Mouse (Mus musculus) embryonic facial prominence, embryonic 14.5 days (tissue): ENCODE results near the gene Ndrg4. TPM values are rescaled to one million over a fixed set of nuclear protein-coding genes. Genes with fewer than 3 reads are reported as not detected.

Experiments used
- ATAC-seq: fragments of 200-750 bp; cut with Nextera tagmentation; 2 replicates; pipeline ENCODE4 v1.8.0; 2017; ENCODE audit warnings: low read depth, moderate number of reproducible peaks, moderate TSS enrichment
- DNase-seq: peaks from one replicate; pipeline ENCODE4 v3.0.0-alpha.2; 2015; ENCODE audit warnings: low spot score
- H3K27ac ChIP-seq: fragments of 300-500 bp; sonication (generic); replicated peaks from 2 replicates; pipeline ENCODE4 v1.5.1; 2014; ENCODE audit warnings: low read depth, mild to moderate bottlenecking, low read length, moderate library complexity
- H3K27me3 ChIP-seq: fragments of 300-500 bp; sonication (generic); replicated peaks from 2 replicates; pipeline ENCODE4 v1.6.1; 2014; ENCODE audit warnings: low read length; ENCODE audit not compliant: control insufficient read depth, insufficient read depth
- H3K36me3 ChIP-seq: fragments of 300-500 bp; sonication (generic); 2 replicates; pipeline ENCODE4 v1.6.1; 2014; ENCODE audit warnings: low read length, mixed read lengths; ENCODE audit not compliant: control insufficient read depth, insufficient read depth
- H3K4me1 ChIP-seq: fragments of 300-500 bp; sonication (generic); 2 replicates; pipeline ENCODE4 v1.6.1; 2014; ENCODE audit warnings: antibody characterized with exemption, low read length; ENCODE audit not compliant: control insufficient read depth, insufficient read depth
- H3K4me2 ChIP-seq: fragments of 300-500 bp; sonication (generic); 2 replicates; pipeline ENCODE4 v1.6.1; 2014; ENCODE audit warnings: low read depth, mild to moderate bottlenecking, low read length, moderate library complexity, mixed read lengths
- H3K4me3 ChIP-seq: fragments of 300-500 bp; sonication (generic); 2 replicates; pipeline ENCODE4 v1.5.1; 2014; ENCODE audit warnings: low read depth, mild to moderate bottlenecking, low read length
- H3K9ac ChIP-seq: fragments of 300-500 bp; sonication (generic); 2 replicates; pipeline ENCODE4 v1.6.1; 2014; ENCODE audit warnings: low read depth, mild to moderate bottlenecking, low read length, moderate library complexity, mixed read lengths
- H3K9me3 ChIP-seq: fragments of 300-500 bp; sonication (generic); 2 replicates; pipeline ENCODE4 v1.6.1; 2016; ENCODE audit warnings: low read length; ENCODE audit not compliant: control insufficient read depth
- WGBS: fragments of 180-500 bp; shearing (Covaris S2); extraction: QIAGEN DNeasy Blood & Tissue Kit; methylation state at CpG from one replicate; pipeline ENCODE4 v1.1.7; 2014; 5-methylcytosine and 5-hydroxymethylcytosine counted together
- polyA plus RNA-seq: library from polyadenylated mRNA; unstranded; fragments of >200 nt; fragmentation: Nextera tagmentation; extraction: Ambion mirVana; gene quantifications from 2 replicates; pipeline ENCODE4 v1.2.1, GENCODE M21; 2014

Ndrg4 gene
- 44.7 and 53.4 TPM in 2 replicates for polyA plus RNA-seq

DNA sequence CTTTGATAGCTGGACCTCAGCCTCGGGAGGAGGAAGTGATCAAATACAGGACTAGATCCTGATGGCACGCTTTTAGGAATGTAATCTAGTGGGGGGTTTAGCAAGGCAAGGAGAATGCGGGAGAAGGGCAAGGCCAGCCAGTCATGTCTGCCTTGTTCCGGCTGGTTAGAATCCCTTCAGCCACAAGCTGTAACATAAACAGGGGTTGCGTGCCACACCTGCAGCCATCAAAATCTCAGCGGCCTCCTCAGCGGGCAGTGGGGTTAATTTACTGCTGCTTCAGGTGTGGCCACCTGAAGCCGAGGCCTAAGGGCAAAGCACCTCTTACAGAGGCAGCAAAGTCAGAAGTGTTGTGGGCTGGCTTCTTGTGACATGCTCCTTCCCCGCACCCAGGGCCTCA, at the start of gene Ndrg4:
Gene Ndrg4, plus strand, starts transcription at position 350 of the 400 bp plus-strand sequence.
- no peaks in the 10 kb centered on the region for H3K4me1 ChIP-seq
- H3K9me3 ChIP-seq, result no peaks in the 10 kb centered on the region
- no peaks in the 10 kb centered on the region for H3K36me3 ChIP-seq
- 32% methylated on average over 9 of the region's 9 CpGs for WGBS
- peak within 1 kb of the TSS; percentile 57 for H3K9ac ChIP-seq
- ATAC-seq (no peak), DNase-seq (no peak)
- no peak within 1 kb of the TSS for H3K27ac ChIP-seq
- H3K4me3 ChIP-seq, result peak within 1 kb of the TSS; percentile 57
- peaks cover 61% of the 10 kb centered on the region for H3K27me3 ChIP-seq
- H3K4me2 ChIP-seq, result peak within 1 kb of the TSS; percentile 95

DNA sequence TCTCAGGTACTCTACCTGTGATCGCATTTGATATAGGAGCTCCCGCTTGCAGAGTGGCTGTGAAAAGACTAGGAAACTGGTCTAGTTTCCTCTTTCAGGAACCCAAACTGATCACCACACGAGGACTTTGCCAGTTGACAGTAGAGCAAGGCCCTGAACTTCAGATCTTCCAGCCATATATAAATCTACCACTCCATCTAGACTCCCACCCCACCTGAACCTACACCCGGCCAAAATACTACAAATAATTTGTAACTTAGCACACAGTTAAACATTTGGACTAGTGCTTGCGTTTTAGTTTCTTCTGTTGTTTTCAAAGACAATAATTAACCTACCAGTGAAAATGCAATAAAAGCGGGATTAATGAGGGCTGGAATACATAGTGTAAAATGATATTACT, 43.9 kb upstream of the Ndrg4 start:
- Histone ChIP-seq H3K27me3 (no peaks in the 10 kb centered on the region), H3K9ac (no peak overlapping the region), H3K4me3 (peak overlapping the region; percentile 86), H3K36me3 (no peaks in the 10 kb centered on the region), H3K27ac (no peak overlapping the region), H3K4me2 (peak overlapping the region; percentile 72), H3K4me1 (peaks cover 8% of the 10 kb centered on the region), H3K9me3 (no peaks in the 10 kb centered on the region; the same call in 1 of the 2 replicates)
- no peak for DNase-seq
- ATAC-seq, result no peak
- WGBS, result 81% methylated on average over 6 of the region's 6 CpGs

DNA sequence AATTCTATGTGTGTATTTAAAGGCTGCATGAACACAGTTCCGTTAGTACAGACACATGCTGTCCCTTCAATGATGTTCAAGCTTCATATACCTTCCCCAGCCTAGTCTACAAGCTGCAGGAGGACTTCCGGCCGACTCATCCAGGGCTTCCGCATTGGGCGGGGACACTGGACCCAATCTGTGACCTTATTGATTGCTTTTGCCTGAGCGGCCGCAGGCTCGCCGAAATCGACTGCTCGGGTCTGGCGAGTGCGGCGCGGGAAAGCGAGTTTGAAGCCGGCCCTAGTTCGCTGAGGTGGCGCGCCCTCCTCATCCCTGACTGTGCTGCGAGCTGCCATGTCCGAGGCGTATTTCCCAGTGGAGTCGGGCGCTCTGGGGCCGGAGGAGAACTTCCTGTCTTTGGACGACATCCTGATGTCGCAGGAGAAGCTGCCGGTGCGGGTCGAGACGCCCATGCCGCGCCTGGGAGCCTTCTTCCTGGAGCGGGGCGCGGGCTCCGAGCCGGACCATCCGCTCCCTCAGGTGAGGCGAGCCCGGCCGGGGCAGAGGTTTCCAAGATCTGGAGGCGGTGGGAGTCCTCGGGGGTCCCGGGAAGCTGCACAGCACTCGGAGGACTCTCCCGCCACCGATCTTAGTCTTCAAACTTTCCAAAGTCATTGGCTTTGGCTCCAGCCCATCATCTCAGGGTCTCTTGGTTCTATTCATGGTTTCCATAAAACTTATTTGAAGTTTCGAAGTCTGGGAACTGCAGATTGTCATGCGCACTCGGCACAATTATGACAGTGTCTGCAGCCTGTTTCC, 43.3 kb upstream of the Ndrg4 start, which contains the start of gene Gins3:
Gene Gins3, plus strand, starts transcription at position 192 of the 801 bp plus-strand sequence.
- Histone ChIP-seq H3K9me3 (no peaks in the 10 kb centered on the region; the same call in 1 of the 2 replicates), H3K4me2 (peak within 1 kb of the TSS; percentile 72), H3K4me3 (peak within 1 kb of the TSS; percentile 86), H3K4me1 (peaks cover 8% of the 10 kb centered on the region), H3K9ac (peak within 1 kb of the TSS; percentile 81), H3K27me3 (no peaks in the 10 kb centered on the region), H3K36me3 (no peaks in the 10 kb centered on the region), H3K27ac (no peak within 1 kb of the TSS)
- DNase-seq, result peak; percentile 97
- ATAC-seq, result peak; percentile 96
- under 1% methylated on average over 44 of the region's 52 CpGs for WGBS

DNA sequence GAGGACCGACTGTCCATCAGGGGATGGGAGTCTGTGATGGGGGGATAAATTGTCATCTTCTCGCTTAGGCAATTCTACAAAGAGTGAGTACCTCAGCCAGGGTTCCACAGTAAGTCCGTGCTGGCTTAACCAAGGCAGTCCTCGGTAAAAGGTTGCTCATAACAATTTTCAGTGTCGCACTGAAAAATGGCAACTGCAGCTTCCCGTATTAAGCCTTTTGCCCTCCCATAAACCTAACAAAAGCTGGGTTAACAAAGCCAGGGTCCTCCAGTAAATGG, 42.8 kb upstream of the Ndrg4 start:
- no peaks in the 10 kb centered on the region for H3K27me3 ChIP-seq
- H3K36me3 ChIP-seq, result no peaks in the 10 kb centered on the region
- peaks cover 8% of the 10 kb centered on the region for H3K4me1 ChIP-seq
- H3K4me2 ChIP-seq, result peak overlapping the region; percentile 72
- peak overlapping the region; percentile 86 for H3K4me3 ChIP-seq
- H3K9ac ChIP-seq, result peak overlapping the region; percentile 81
- DNase-seq (no peak), ATAC-seq (no peak)
- H3K9me3 ChIP-seq, result no peaks in the 10 kb centered on the region; the same call in 1 of the 2 replicates
- WGBS, result 6% methylated on average over 6 of the region's 6 CpGs
- H3K27ac ChIP-seq, result no peak overlapping the region

DNA sequence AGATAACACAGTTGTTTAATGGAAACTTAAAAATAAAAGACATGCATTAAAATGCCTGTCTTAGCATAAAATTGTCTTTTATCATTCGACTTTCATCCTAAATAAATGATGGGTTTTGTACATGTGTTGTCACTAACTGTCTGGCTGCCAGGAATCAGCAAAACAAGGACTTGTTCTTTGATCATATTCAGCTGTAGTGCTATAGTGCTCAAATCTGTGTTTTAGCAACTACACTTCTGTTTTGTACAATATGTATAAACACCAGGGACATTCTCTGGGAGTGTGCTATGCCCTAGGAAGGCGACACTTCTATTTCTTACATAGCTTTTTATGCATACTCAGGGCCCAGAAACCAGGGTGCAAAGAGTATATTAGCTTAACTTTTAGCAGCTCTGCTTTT, 31.8 kb upstream of the Ndrg4 start:
- Histone ChIP-seq H3K9me3 (no peaks in the 10 kb centered on the region), H3K4me2 (no peak overlapping the region), H3K36me3 (peaks cover 14% of the 10 kb centered on the region; the same call in 1 of the 2 replicates), H3K27me3 (no peaks in the 10 kb centered on the region), H3K9ac (no peak overlapping the region), H3K4me3 (no peak overlapping the region), H3K27ac (no peak overlapping the region), H3K4me1 (no peaks in the 10 kb centered on the region)
- 80% methylated on average over 2 of the region's 2 CpGs for WGBS
- no peak for ATAC-seq
- DNase-seq, result no peak

DNA sequence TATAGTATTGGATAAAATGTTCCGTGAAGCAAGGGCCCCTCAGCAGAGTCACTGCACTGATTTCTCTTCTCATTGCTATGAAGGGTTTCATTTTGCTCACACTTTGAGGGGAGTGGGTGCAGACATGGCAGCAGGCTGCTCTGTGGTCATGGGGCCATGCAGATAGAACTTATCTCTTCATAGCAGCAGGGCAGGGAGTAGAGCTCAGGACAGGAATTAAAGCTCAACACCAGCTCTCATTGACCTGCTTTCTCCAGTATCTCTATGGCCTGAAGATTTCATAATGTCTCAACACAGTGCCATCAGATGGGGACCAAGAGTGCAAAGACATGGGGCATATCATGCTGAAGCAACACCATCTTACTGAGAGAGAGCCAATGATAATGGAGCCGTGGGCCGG, 28.5 kb upstream of the Ndrg4 start:
- Histone ChIP-seq H3K4me3 (no peak overlapping the region), H3K36me3 (0 out of 2 replicates have a peak, but pooled peaks cover 4% of the 10 kb centered on the region), H3K27me3 (no peaks in the 10 kb centered on the region), H3K4me2 (no peak overlapping the region), H3K27ac (no peak overlapping the region), H3K9ac (no peak overlapping the region), H3K9me3 (no peaks in the 10 kb centered on the region), H3K4me1 (no peaks in the 10 kb centered on the region)
- no peak for ATAC-seq
- DNase-seq, result no peak
- 87% methylated on average over 3 of the region's 3 CpGs for WGBS

DNA sequence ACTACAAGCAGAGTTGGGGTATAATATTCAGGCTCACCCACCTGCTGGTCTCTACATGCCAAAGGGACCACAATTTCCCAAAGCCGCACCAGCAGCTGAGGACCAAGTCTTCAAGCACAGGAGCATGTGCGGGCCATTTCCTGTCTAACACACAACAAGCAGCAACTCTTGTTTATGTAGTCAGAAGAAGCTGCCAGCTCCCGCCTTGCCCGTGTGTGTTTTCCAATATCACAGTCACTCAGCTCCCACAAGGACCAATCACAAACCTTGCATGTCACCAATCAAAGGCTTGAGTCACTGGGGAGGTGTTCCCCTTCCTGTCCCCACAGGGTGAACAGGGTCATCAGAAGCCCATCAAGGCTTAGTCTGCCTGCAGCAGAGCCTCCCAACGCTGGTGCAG, 23.4 kb upstream of the Ndrg4 start:
- H3K27me3 ChIP-seq, result no peaks in the 10 kb centered on the region
- H3K9ac ChIP-seq, result no peak overlapping the region
- no peaks in the 10 kb centered on the region for H3K36me3 ChIP-seq
- 76% methylated on average over 5 of the region's 5 CpGs for WGBS
- ATAC-seq (no peak), DNase-seq (no peak)
- no peak overlapping the region for H3K4me2 ChIP-seq
- no peaks in the 10 kb centered on the region for H3K9me3 ChIP-seq
- no peak overlapping the region for H3K27ac ChIP-seq
- no peak overlapping the region for H3K4me3 ChIP-seq
- no peaks in the 10 kb centered on the region for H3K4me1 ChIP-seq

DNA sequence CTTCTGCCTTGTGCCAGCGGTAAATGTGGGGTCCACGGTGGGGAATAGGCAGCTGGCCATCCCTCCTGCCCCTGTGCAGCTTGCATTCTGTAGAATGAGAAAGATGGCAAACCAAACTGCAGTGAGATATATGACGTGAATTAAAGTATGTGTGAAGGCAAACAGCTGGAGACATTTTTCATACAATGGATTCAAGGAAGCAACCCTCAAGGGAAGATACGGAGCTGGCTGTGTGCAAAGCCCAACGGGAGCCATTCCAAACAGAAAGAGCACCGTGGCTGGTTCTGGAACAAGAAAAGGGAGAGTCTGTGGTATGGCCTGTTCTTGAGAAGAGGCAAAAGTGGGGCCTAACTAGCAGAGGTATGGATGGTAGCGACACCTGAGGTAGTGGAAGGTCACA, 20.9 kb upstream of the Ndrg4 start:
- DNase-seq (no peak), ATAC-seq (no peak)
- Histone ChIP-seq H3K27ac (no peak overlapping the region), H3K36me3 (no peaks in the 10 kb centered on the region), H3K9ac (no peak overlapping the region; the same call in 1 of the 2 replicates), H3K4me1 (no peaks in the 10 kb centered on the region), H3K4me2 (no peak overlapping the region), H3K9me3 (no peaks in the 10 kb centered on the region), H3K4me3 (no peak overlapping the region), H3K27me3 (no peaks in the 10 kb centered on the region)
- WGBS, result 69% methylated on average over 7 of the region's 7 CpGs
